Mouse (Mus musculus): ENCODE measurements at regions not wholly inside any gene's neighbourhood (a gene's known extent, or its start where the extent isn't known, plus 50 kb on each side); places are given as distances from the start of the nearest gene placed in this dataset.
"Not testable (repeated sequence)": the region's sequence is repeated elsewhere in the genome, so short reads cannot be mapped to it uniquely, and the experiment has no call there.

GRCm38 (mm10) chr5:52015786-52016185 is 174.5 kb downstream of the Dhx15 start:
- no peak for DNase-seq (ENCODE audit: low spot score in 2 of 2)

- no peak for DNase-seq (ENCODE audit: low spot score in 2 of 2)
These were observed 179.9 kb downstream of the Dhx15 start for GRCm38 (mm10) chr5:52010426-52010825.

- no peak for DNase-seq (ENCODE audit: low spot score in 2 of 2)
These were observed 181.4 kb downstream of the Dhx15 start for GRCm38 (mm10) chr5:52008942-52009341.

- DNase-seq (ENCODE audit: low spot score in 2 of 2) = no peak
These were observed 183.5 kb downstream of the Dhx15 start for GRCm38 (mm10) chr5:52006843-52007242.

- DNase-seq (ENCODE audit: low spot score in 2 of 2) = no peak
These were observed 199.3 kb downstream of the Dhx15 start for GRCm38 (mm10) chr5:51990847-51991610.

- DNase-seq (ENCODE audit: low spot score in 2 of 2) = no peak
These were observed 200.9 kb downstream of the Dhx15 start for GRCm38 (mm10) chr5:51989396-51989795.

GRCm38 (mm10) chr5:51988913-51989312 is 201.4 kb downstream of the Dhx15 start:
- no peak for DNase-seq (ENCODE audit: low spot score in 2 of 2)

- no peak for DNase-seq (ENCODE audit: low spot score in 2 of 2)
These were observed 205.3 kb downstream of the Dhx15 start for GRCm38 (mm10) chr5:51984966-51985365.

GRCm38 (mm10) chr5:51982780-51983179 is 207.5 kb downstream of the Dhx15 start:
- DNase-seq (ENCODE audit: low spot score in 2 of 2) = no peak

- no peak for DNase-seq (ENCODE audit: low spot score in 2 of 2)
These were observed 209.4 kb downstream of the Dhx15 start for GRCm38 (mm10) chr5:51980901-51981300.

GRCm38 (mm10) chr5:51952499-51952898 is 237.8 kb downstream of the Dhx15 start:
- DNase-seq (ENCODE audit: low spot score in 2 of 2) = no peak

GRCm38 (mm10) chr5:51949996-51950395 is 240.3 kb downstream of the Dhx15 start:
- DNase-seq (ENCODE audit: low spot score in 2 of 2) = no peak

GRCm38 (mm10) chr5:51946062-51946461 is 244.3 kb downstream of the Dhx15 start:
- no peak for DNase-seq (ENCODE audit: low spot score in 2 of 2)

GRCm38 (mm10) chr5:51941925-51942291 is 248.4 kb downstream of the Dhx15 start:
- not testable (repeated sequence) for DNase-seq (ENCODE audit: low spot score in 2 of 2)

GRCm38 (mm10) chr5:51941255-51941924 is 248.9 kb downstream of the Dhx15 start:
- no peak for DNase-seq (ENCODE audit: low spot score in 2 of 2)

GRCm38 (mm10) chr5:51938845-51939244 is 251.5 kb downstream of the Dhx15 start:
- no peak for DNase-seq (ENCODE audit: low spot score in 2 of 2)

- DNase-seq (ENCODE audit: low spot score in 2 of 2) = no peak
These were observed 253.0 kb downstream of the Dhx15 start for GRCm38 (mm10) chr5:51937320-51937719.

GRCm38 (mm10) chr5:51935391-51936354 is 254.6 kb downstream of the Dhx15 start:
- DNase-seq (ENCODE audit: low spot score in 2 of 2) = no peak

- no peak for DNase-seq (ENCODE audit: low spot score in 2 of 2)
These were observed 255.4 kb downstream of the Dhx15 start for GRCm38 (mm10) chr5:51934910-51935309.

- DNase-seq (ENCODE audit: low spot score in 2 of 2) = no peak
These were observed 257.0 kb downstream of the Dhx15 start for GRCm38 (mm10) chr5:51933331-51933730.

GRCm38 (mm10) chr5:51930416-51930815 is 259.9 kb downstream of the Dhx15 start:
- DNase-seq (ENCODE audit: low spot score in 2 of 2) = no peak

GRCm38 (mm10) chr5:51928801-51929200 is 261.5 kb downstream of the Dhx15 start:
- no peak for DNase-seq (ENCODE audit: low spot score in 2 of 2)
